8 mouse cellular contexts compared by ENCODE assay signal in genomic region chr10:83722579-83723031, GRCm38 (mm10). TPM values are rescaled to one million over a fixed set of nuclear protein-coding genes. Genes with fewer than 3 reads are reported as not detected.
DNase-seq lines count a peak whose midpoint lies in the region; ATAC-seq and TF ChIP-seq lines count a peak whose summit lies in the region.

1500009L16Rik (plus strand) TSS chr10:83722865.

- H3K4me1 ChIP-seq in kidney, adult 2 months (ENCODE audit: control insufficient read depth, insufficient read depth, low read length) = no peaks in the 10 kb centered on the region
- H3K4me1 ChIP-seq in limb, embryonic 13.5 days = peaks cover 18% of the 10 kb centered on the region
- peaks cover 15% of the 10 kb centered on the region for H3K4me1 ChIP-seq in midbrain, embryonic 13.5 days (replicated peaks)

- no peaks in the 10 kb centered on the region for H3K27me3 ChIP-seq in kidney, adult 2 months (replicated peaks; ENCODE audit: control insufficient read depth, insufficient read depth, low read length)
- no peaks in the 10 kb centered on the region for H3K27me3 ChIP-seq in limb, embryonic 13.5 days
- H3K27me3 ChIP-seq in midbrain, embryonic 13.5 days = no peaks in the 10 kb centered on the region
- H3K27me3 ChIP-seq in splenic B cell, adult 2 months (ENCODE audit: control insufficient read depth, insufficient read depth, low read length, poor library complexity, severe bottlenecking) = no peaks in the 10 kb centered on the region

- H3K4me3 ChIP-seq in kidney, adult 2 months (ENCODE audit: insufficient read depth, low read depth, low read length) = peak within 1 kb of the TSS; percentile 36
- peak within 1 kb of the TSS; percentile 66 for H3K4me3 ChIP-seq in limb, embryonic 13.5 days
- peak within 1 kb of the TSS; percentile 71 for H3K4me3 ChIP-seq in midbrain, embryonic 13.5 days (replicated peaks)

- H3K9me3 ChIP-seq in limb, embryonic 13.5 days = peaks cover 5% of the 10 kb centered on the region; the same call in 1 of the 2 replicates
- no peaks in the 10 kb centered on the region for H3K9me3 ChIP-seq in midbrain, embryonic 13.5 days

- TF ChIP-seq CTCF in kidney, adult 2 months (conservative IDR thresholded peaks at IDR 0.05; ENCODE audit: insufficient read depth, insufficient read length, low read depth, low read length) = no peak

- peak within 1 kb of the TSS; percentile 85 for H3K4me2 ChIP-seq in limb, embryonic 13.5 days (replicated peaks)
- peak within 1 kb of the TSS; percentile 86 for H3K4me2 ChIP-seq in midbrain, embryonic 13.5 days (replicated peaks)

- peak within 1 kb of the TSS; percentile 75 for H3K9ac ChIP-seq in limb, embryonic 13.5 days
- peak within 1 kb of the TSS; percentile 78 for H3K9ac ChIP-seq in midbrain, embryonic 13.5 days (replicated peaks)

- peak; percentile 99 for ATAC-seq in limb, embryonic 13.5 days (ENCODE audit: low FRiP score, low read depth)
- peak; percentile 100 for ATAC-seq in midbrain, embryonic 13.5 days

- H3K27ac ChIP-seq in kidney, adult 2 months (ENCODE audit: insufficient read depth, low read depth, low read length) = no peak within 1 kb of the TSS
- H3K27ac ChIP-seq in limb, embryonic 13.5 days = no peak within 1 kb of the TSS
- H3K27ac ChIP-seq in midbrain, embryonic 13.5 days = no peak within 1 kb of the TSS

- H3K36me3 ChIP-seq in kidney, adult 2 months (ENCODE audit: control insufficient read depth, insufficient read depth, low read length) = no peaks in the 10 kb centered on the region
- no peaks in the 10 kb centered on the region for H3K36me3 ChIP-seq in limb, embryonic 13.5 days
- H3K36me3 ChIP-seq in midbrain, embryonic 13.5 days = no peaks in the 10 kb centered on the region
- H3K36me3 ChIP-seq in splenic B cell, adult 2 months (ENCODE audit: control insufficient read depth, insufficient read depth, low read length, poor library complexity, severe bottlenecking) = no peaks in the 10 kb centered on the region

- 2% methylated on average over 37 of the region's 37 CpGs for WGBS in kidney, adult 2 months
- WGBS in limb, embryonic 13.5 days = 0% methylated on average over 25 of the region's 37 CpGs
- WGBS in midbrain, embryonic 13.5 days = under 1% methylated on average over 33 of the region's 37 CpGs

- TF ChIP-seq POLR2A in kidney, adult 2 months (IDR thresholded peaks at IDR 0.05; ENCODE audit: low read depth, low read length) = no peak

- peak; percentile 50 for DNase-seq in urinary bladder, postnatal 14 days (ENCODE audit: low spot score)
- DNase-seq in urinary bladder, adult 2 months (ENCODE audit: low spot score) = no peak
- DNase-seq in embryo, embryonic 11.5 days (ENCODE audit: low read depth, low spot score) = peak; percentile 73
- DNase-seq in heart, adult 9 months (ENCODE audit: low spot score in 2 of 2) = peak; percentile 52 to 68
- peak; percentile 45 for DNase-seq in kidney, adult 2 months
- DNase-seq in splenic B cell, adult 2 months (ENCODE audit: low read depth, low spot score) = peak; percentile 31

RNA-seq across cellular contexts. Expression of gene 1500009L16Rik, which starts in this region (rescaled TPM):
- 7.1 and 7.2 TPM in 2 replicates for polyA plus RNA-seq in urinary bladder, adult 2 months (2012; rRNA removed)
- polyA plus RNA-seq in kidney, adult 2 months (2012; rRNA removed) = 1.2 and 1.3 TPM in 2 replicates
- polyA plus RNA-seq in limb, embryonic 13.5 days (2015; fragmentation: Nextera tagmentation; extraction: Ambion mirVana) = 41.0 and 45.3 TPM in 2 replicates
- polyA plus RNA-seq in midbrain, embryonic 13.5 days (2015; fragmentation: Nextera tagmentation; extraction: Ambion mirVana) = 50.8 and 54.5 TPM in 2 replicates
